Mouse (Mus musculus) layer of hippocampus, adult 9-11 months (tissue): ENCODE data around the gene Olfr710.
"Not testable (repeated sequence)": the region's sequence is repeated elsewhere in the genome, so short reads cannot be mapped to it uniquely, and the experiment has no call there.

Experiments
- DNase-seq: peaks from one replicate; pipeline ENCODE4 v3.0.0; 2022

Gene Olfr710

DNA sequence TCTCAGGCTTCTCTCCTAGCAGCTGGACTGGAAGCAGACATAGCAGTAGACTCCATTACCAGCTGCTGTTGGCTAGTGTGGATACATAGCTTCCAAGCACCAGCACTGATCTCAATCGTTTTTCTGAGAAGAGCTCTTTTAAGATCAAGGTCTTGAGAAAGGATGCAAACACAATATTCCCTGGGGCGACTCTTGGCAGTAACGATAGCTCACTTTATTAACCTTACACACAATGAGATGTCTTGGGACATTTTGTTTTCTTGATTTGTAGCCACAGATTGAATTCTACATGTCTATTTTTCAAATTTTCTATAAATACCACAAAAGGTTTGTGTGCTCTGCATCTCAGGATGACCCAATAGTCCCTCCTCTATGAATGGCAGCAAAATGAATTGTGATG, at the start of gene Olfr710:
TSS of gene Olfr710 (minus strand) at position 101 of the 400 bp plus-strand sequence.
- no peak for DNase-seq

DNA sequence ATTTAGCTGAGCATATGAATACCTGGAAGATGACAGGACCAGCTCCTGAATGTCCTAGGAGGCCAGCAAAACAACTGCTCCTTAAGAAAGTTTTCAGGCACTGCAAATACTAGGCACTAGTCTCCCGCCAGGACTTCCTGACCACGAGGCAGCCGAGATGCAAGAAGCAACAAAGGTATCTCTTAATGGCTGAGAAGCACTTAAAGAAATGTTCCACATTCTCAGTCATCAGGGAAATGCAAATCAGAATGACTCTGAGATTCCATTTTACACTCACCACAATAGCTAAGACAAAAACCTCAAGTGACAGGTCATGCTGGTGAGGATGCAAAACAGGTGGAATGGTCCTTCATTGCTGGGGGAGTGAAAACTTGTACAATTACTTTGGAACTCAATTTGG, 37.1 kb upstream of the Olfr710 start:
- DNase-seq: no peak

DNA sequence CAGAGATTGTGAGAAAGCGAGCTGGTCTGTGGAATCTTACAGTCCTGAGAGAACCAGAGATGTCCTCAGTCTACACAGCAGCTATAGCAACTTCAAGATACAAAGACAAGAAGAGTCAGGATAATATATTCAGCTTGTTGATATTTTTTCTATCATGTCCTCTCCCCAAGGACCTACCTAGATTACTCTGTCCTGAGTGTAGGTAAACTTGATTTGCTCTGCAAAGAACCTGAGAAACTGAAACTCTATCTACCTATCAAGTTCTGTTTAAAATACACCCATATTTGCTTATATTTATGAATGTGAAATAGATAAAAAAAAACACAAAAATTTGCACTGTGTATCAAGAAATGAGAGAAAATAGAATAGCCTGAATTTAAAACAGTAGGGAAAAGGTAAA, 27.2 kb upstream of the Olfr710 start, which contains the start of gene Olfr711:
TSS of gene Olfr711 (minus strand) at position 101 of the 400 bp plus-strand sequence.
- no peak for DNase-seq

DNA sequence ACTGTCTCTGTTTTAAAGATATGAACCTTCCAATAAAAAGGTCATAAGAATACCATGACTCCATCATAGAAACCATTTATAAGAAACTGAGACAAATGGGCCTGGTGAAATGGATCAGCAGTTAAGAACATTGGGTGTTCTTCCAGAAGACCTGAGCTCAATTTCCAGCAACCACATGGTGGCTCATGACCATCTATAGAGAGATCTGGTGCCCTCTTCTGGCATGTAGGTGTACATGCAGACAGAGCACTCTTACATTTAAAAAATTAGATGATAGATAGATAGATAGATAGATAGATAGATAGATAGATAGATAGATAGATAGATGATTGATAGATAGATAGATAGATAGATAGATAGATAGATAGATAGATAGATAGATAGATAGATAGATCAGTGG, 19.4 kb upstream of the Olfr710 start:
- DNase-seq: not testable (repeated sequence)

DNA sequence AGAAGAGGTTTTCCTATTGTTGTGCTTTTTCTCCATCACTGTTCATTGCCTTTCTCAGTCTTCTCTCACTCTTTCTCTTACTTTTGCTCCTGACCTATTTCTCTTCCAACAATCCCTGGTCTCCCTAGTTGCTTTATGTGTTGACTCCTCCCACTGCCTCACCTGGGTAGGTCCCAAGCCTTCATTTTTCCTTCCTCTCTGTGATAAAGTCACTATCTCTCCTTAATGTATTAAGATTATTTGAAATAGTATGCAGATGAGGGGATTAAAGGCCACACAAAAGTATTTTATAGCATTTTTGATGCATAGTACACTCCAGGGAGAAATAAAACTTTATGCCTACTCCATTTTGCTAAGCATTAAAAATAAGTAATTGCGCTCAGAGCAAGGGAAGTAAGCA, 15.7 kb upstream of the Olfr710 start, which contains the start of gene Olfr6:
TSS of gene Olfr6 (minus strand) at position 101 of the 400 bp plus-strand sequence.
- DNase-seq: no peak

DNA sequence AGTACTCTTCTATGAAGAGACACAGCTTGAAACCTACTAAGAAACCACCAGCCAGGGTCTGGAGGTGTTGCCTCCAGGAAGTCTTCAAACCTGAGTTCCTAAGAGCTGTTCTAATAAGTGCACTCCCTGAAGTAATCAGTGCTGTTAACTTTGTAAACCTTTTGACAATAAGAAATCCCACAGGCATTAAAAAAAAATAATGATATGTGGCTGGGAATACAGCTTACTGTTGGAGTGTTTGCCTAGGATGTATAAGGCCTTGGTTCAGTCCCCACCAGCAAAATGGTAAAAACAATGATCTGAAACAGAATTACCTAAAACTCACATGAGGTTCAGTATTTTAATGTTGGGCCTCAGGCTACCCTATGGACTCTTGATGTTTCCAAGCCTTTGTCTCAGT, 16.0 kb downstream of the Olfr710 start, which contains the start of gene Olfr709-ps1:
TSS of gene Olfr709-ps1 (minus strand) at position 101 of the 400 bp plus-strand sequence.
- DNase-seq: no peak

DNA sequence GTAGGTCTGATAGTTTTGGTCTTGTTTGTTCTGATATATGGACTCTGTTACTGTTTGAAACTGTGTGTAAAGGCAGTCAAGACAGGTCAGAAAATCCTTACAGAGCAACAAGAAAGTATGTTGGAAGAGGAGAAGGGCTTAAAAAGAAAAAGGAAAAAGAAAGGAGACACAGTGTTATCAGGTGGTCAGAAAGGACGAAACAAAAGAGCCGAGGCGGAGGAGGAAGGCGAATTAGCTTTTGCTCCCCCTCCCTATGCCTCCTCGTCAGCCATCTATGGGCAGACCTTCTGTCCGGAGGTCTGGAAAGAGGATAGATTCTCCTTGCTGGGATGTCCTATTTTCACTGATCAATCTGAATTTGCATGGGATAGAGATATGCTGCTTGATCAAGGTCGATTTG, 27.2 kb downstream of the Olfr710 start:
- not testable (repeated sequence) for DNase-seq

DNA sequence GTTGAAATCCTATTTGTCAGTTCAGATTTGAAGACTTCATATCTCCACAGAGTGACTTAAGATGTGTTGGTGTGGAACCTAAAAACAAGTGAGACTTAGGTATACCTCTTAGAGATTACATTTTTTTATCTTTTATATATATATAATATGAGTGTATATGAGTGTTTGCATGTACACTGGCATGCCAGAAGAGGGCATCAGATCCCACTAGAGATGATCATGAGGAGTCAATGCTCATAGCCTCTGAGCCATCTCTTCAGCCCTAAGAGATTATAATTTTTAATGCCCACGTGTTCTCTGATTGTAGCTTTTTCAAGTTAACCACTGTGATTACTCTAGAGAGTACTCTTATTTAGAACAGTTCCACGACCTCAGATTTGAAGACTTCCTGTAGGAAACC, 40.4 kb downstream of the Olfr710 start, which contains the start of gene Olfr1532-ps1:
TSS of gene Olfr1532-ps1 (plus strand) at position 326 of the 400 bp plus-strand sequence.
- no peak for DNase-seq

DNA sequence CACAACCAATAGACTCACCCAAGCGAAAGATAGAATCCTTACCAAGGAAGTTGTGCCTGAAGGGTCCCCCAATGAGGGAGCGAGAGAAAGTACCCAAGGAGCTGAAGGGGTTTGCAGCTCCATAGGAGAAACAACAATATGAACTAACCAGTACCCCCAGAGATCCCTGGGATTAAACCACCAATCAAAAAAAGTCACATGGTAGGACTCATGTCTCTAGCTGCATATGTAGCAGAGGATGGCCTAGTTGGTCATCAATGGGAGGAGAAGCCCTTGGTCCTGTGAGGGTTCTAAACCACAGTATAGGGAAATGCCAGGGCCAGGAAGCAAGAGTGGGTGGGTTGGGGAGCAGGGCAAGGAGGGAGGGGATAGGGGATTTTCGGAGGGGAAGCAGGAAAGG, 47.0 kb downstream of the Olfr710 start, which contains the start of gene Olfr707:
TSS of gene Olfr707 (minus strand) at position 101 of the 400 bp plus-strand sequence.
- DNase-seq: not testable (repeated sequence)
